Mouse (Mus musculus): ENCODE measurements around the gene Grk2. TPM values are rescaled to one million over a fixed set of nuclear protein-coding genes. Genes with fewer than 3 reads are reported as not detected.
"Not testable (repeated sequence)": the region's sequence is repeated elsewhere in the genome, so short reads cannot be mapped to it uniquely, and the experiment has no call there.

The Grk2 gene
- total RNA-seq, 1 experiment from 2014 or later = 849 TPM

DNA sequence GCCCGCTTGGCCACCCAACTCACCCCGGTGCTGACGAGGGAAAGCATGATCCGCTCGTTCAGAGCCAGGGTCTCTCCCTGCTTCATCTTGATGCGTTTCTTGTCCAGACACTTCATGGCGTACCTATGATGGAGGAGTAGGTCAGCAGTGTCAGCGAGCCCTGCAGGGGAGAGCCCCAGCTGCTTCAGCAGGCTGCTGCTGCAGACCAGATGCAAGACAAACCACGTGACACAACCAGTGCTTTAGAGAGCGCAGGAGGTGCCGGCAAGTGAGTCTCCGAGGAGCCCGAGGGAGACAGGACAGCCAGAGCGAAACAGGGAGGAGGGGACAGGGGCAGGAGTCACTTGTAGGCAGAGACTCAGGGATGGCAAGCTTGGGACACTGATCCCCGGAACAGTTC, 15.3 kb downstream of the Grk2 start:
- no peak for ATAC-seq (ENCODE audit: extremely low read depth, insufficient number of reproducible peaks, low FRiP score, poor library complexity, severe bottlenecking)

- ATAC-seq (ENCODE audit: extremely low read depth, insufficient number of reproducible peaks, low FRiP score, poor library complexity, severe bottlenecking) = no peak
These were observed 22.4 kb downstream of the Grk2 start for GRCm38 (mm10) chr19:4283653-4284052.

DNA sequence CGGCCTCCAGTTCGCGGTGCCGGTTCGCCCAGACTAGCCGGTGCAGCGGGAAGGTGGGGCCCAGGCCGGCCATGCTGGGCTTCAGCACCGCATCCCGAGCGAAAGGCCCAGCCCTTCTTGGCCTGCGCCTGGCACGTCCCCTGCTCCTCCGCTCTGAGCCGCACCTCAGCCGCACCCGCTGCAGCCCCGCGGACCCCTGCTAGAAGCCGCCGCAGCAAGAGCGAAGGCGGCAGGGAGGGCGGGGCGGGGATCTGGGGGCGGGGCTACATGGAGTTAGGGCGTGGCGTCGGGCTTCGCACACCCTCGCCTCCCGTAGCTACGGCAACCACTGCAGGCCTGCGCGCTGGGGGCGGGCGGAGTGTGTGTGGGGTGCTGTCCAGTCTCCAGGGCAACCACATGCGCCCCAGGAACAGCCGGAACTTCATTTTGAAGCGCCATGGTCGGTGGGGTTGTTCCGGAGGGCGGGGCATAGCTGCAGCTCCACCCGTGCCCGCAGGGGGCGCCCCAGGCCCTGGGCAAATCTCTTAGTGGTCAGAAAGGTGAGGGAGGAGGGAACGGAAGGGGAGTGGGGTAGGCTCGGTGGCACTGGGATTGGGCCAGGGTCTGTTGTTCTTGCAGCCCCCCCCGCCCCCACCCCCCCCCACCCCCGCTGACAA, 23.0 kb downstream of the Grk2 start, which contains the start of gene Ankrd13d:
TSS of gene Ankrd13d (minus strand) at position 240 of the 656 bp plus-strand sequence.
- ATAC-seq (ENCODE audit: extremely low read depth, insufficient number of reproducible peaks, low FRiP score, poor library complexity, severe bottlenecking) = peak; percentile 92

DNA sequence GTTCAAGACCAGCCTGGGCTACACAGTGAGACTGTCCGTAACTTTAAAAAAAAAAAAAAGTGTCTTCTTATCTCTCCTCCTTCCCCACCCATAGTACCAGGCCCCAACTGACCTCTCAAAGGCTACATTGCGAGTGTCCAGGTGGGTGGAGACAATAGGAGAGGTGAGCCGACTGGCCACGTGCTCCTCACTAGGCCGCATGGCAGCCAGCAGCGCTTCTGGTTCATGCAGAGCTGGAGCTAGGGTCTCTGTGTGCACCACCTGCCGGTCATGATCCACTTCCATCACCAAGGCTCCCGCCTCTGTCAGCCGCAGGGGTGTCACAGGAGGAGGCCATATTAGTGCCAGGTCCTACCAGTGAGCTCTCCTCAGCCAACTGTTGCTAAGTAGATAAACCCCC, 25.6 kb downstream of the Grk2 start:
- ATAC-seq (ENCODE audit: extremely low read depth, insufficient number of reproducible peaks, low FRiP score, poor library complexity, severe bottlenecking) = no peak

- no peak for ATAC-seq (ENCODE audit: extremely low read depth, insufficient number of reproducible peaks, low FRiP score, poor library complexity, severe bottlenecking)
These were observed 26.5 kb downstream of the Grk2 start for GRCm38 (mm10) chr19:4279487-4279886.

DNA sequence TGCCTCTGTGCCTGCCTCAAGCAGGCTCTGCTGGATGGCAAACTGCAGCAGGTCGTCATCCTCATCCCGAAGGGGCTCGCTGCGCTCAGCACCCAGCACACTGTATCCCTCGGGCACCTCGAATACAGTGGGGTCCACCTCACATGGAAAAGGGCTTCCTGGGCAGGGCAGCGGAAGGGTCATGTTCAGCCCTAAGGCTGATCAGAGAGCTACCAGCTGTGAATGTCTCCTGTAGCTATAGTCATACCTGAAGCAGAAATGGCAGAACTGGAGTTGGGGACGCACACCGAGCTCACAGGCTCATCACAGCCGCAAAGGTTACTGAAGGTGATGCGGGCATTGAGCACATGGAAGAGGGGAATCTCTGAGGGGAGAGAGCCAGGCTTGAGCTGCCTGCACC, 35.0 kb downstream of the Grk2 start:
- no peak for ATAC-seq (ENCODE audit: extremely low read depth, insufficient number of reproducible peaks, low FRiP score, poor library complexity, severe bottlenecking)

DNA sequence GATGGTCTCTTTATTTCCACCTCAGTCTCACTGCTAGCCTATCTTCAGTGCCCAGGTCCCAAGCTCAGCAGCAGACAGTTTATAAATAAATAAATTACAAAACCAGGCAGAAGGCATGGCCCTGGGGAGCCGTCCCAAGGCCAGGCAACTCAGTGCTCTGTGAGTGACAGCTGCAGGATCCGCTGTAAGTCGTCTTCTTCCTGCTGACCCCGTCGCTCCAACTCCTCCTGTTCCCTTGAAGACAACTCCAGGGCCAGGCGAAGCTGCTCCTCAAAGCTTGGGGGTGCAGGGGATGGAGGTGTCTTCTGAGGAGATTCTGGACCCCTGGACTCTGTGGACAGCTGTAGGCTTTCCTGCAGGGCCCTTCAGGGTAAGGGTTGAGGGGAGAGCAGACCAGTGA, 35.8 kb downstream of the Grk2 start:
- no peak for ATAC-seq (ENCODE audit: extremely low read depth, insufficient number of reproducible peaks, low FRiP score, poor library complexity, severe bottlenecking)

- ATAC-seq (ENCODE audit: extremely low read depth, insufficient number of reproducible peaks, low FRiP score, poor library complexity, severe bottlenecking) = peak; percentile 61
These were observed 37.3 kb downstream of the Grk2 start, which contains the start of gene Ssh3 for GRCm38 (mm10) chr19:4268566-4269361. TSS of gene Ssh3 (minus strand) at chr19:4269180.

GRCm38 (mm10) chr19:4265956-4266355, 40.1 kb downstream of the Grk2 start:
- ATAC-seq (ENCODE audit: extremely low read depth, insufficient number of reproducible peaks, low FRiP score, poor library complexity, severe bottlenecking) = no peak

GRCm38 (mm10) chr19:4264171-4264780, 41.7 kb downstream of the Grk2 start:
- ATAC-seq (ENCODE audit: extremely low read depth, insufficient number of reproducible peaks, low FRiP score, poor library complexity, severe bottlenecking) = no peak

DNA sequence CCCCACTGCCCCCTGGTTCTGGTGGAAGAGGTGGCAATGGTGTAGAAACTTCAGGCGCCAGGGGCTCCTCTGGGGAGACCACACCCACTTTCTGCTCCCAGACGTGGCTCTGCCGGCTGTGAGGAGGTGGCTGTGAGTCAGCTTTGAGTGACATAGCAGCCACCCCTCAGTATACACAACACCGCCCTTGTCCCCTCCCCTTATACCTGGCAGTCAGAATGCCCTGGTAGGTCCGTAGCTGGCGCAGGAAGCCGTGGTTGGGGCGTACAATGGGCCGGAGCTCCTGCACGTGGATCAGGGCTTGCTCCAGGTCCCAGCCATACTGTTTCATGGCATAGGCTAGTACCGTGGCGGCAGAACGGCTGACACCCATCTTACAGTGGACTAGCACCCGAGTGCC, 42.3 kb downstream of the Grk2 start:
- ATAC-seq (ENCODE audit: extremely low read depth, insufficient number of reproducible peaks, low FRiP score, poor library complexity, severe bottlenecking) = no peak

GRCm38 (mm10) chr19:4262756-4263155, 43.3 kb downstream of the Grk2 start:
- ATAC-seq (ENCODE audit: extremely low read depth, insufficient number of reproducible peaks, low FRiP score, poor library complexity, severe bottlenecking) = no peak

DNA sequence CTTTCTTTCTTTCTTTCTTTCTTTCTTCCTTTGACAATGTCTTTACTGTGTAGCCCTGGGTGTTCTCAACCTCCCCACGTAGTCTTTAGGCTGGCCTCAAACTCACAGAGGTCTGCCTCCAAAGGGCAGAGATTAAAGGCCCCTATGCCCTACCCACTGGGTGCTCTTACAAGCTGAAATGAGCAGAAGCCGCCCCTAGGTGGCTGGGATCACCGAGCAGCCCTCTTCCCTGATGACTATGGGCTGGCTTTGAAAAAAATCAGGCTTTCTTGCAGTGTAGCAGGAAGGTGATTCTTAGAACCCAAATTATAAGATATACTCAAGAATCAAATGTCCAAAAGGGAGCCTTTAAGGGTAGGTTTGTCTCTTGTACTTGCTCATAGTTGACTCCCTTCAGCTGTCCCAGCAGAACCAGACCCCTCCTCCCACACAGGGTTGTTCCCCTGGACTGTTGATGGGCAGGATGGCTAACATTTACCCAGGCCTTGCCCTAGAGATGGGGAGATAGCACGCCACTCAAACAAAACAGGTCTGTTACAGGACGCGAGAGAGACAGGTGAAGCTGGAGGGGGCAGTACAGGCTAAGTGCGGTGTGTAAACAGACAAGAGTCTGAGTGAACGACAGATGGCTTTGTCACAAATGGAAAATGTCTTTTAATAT, 44.9 kb downstream of the Grk2 start:
- no peak; the same call in 1 of the 2 replicates for ATAC-seq (ENCODE audit: extremely low read depth, insufficient number of reproducible peaks, low FRiP score, poor library complexity, severe bottlenecking)

DNA sequence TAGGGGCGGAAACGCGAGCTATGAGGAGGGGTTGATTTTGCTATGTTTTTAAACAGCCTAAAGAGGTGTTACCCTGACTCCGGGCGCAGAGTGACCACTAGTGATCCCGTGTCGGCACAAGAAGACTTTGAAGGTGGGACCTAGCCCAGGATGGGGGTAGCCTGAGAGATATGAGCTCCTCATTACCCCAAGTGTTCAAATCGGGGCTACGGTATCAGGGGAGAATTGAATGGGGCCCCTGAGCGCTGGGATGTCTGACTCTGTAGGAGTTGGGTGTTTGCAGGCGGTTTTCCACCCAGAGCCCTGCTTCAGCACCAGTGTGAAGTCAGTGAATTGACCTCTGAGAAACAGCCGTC, 48.1 kb downstream of the Grk2 start:
- no peak for ATAC-seq (ENCODE audit: extremely low read depth, insufficient number of reproducible peaks, low FRiP score, poor library complexity, severe bottlenecking)

DNA sequence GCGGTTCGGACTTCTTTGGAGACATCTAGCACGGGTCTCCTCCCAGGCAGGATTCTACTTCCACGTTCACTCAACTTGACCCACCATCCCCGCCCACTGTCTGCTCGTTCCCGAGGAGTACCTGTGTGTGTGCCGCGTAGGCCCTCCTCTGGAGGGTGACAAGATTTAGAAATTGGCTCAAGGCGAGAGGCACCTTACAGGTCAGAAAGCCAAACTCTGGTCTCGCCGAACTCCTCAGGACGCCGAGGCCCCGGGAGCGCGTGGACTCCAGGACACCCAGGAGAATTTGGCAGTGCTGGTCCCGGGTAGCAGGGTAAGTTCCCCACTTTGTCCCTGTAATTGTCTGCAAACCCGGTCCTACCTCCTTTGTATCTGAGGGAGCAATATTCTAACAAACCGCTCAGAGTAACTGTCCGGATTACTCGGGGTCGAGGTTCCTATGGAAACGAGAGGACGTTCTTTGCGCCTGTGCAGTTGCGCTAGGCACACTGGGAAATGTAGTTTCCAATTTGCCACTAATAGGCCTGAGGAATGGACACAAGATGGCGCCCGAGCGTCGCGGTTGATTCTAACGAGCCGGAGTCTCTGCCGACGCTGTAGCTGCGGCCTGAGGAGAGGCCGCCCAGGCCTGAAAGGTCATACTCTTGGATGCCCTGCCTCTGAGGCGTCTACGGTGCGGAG, 48.7 kb downstream of the Grk2 start:
- peak; percentile 97 for ATAC-seq (ENCODE audit: extremely low read depth, insufficient number of reproducible peaks, low FRiP score, poor library complexity, severe bottlenecking)

DNA sequence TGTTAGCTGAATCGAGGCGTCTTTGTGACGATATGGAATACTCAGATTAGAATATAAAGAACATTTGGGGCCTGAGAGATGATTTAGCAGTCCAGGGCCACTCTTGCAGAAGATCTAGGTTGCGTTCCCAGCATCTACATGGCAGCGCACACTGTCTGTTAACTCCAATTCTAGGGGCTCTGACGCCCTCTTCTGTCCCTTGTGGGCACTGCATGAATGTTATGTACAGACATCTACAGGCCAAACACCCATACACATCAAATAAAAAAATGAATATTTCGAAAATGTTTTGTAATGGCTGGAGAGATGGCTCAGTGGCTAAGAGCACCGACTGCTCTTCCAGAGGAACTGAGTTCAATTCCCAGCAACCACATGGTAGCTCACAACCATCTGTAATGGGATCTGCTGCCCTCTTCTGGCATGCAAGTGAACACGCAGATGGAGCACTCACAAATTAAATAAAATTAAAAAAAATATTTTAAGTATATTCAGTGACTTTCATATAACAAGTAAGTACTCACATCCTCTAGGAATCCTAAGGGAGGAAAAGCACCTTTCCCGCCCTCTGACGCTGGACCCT, 50.3 kb downstream of the Grk2 start:
- ATAC-seq (ENCODE audit: extremely low read depth, insufficient number of reproducible peaks, low FRiP score, poor library complexity, severe bottlenecking) = no peak

DNA sequence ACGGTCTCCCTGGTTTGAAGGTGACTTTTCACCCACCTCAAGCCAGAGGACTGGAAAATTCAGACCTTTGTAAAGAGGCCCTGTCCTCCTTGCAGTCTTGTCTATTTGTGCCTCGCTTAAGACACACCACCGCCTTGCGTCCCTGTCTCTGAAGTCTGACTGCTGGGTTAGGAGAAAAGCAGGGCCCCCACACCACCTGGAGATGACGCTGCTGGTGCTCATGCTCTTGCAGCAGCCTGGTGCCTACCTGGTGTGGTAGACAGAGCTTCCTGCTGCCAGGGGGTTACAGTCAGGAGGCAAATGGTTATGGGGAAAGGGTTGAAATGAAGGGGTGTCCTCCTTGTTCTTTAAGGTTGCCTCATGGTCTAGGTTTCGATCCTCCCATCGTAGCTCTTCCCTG, 51.8 kb downstream of the Grk2 start:
- ATAC-seq (ENCODE audit: extremely low read depth, insufficient number of reproducible peaks, low FRiP score, poor library complexity, severe bottlenecking) = no peak

DNA sequence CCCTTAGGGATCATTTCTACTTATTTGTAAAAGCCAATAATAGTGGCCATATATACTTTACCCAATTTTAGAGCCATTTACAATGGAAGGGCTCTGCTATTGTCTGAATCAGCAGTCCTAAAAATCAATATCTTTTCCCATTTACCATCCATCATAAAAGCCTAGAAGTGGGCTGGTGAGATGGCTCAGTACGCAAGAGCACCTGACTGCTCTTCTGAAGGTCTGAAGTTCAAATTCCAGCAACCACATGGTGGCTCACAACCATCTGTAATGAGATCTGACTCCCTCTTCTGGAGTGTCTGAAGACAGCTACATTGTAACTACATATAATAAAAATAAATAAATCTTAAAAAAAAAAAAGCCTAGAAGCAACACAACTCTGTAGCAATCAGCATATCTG, 57.3 kb downstream of the Grk2 start:
- ATAC-seq (ENCODE audit: extremely low read depth, insufficient number of reproducible peaks, low FRiP score, poor library complexity, severe bottlenecking) = not testable (repeated sequence)

DNA sequence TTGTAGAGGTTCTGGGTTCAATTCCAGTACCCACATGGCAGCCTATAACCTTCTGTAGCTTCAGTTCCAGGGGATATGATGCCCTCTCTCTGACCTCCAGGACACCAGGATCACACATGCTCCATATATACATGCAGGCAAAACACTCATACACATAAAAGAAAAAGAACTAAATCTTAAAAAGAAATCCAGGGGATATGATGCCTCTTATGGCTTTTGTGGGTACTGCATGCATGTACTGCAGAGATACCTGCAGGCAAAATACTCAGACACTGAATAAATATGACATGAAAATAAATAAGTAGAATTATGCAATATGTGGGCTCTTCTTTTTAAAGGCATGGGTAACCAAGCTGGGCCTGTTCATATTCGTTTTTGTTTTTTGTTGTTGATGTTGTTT, 59.0 kb downstream of the Grk2 start:
- ATAC-seq (ENCODE audit: extremely low read depth, insufficient number of reproducible peaks, low FRiP score, poor library complexity, severe bottlenecking) = 0 out of 2 replicates have a peak, but pooled peaks have one; percentile 41
